Mouse (Mus musculus): ENCODE data around the gene Farp2. TPM values are rescaled to one million over a fixed set of nuclear protein-coding genes. Genes with fewer than 3 reads are reported as not detected.
A peak's percentile ranks its signal among the peaks of the same experiment; 100 is the strongest.
"Not testable (repeated sequence)": the region's sequence is repeated elsewhere in the genome, so short reads cannot be mapped to it uniquely, and the experiment has no call there.

The Farp2 gene
- total RNA-seq (2021), result 10 to 100 TPM; 11.5 to 11.9 TPM
- long read RNA-seq, experiment 1, partial matches to known transcripts, result 2 of 6 reads
- long read RNA-seq, experiment 1, other reads (novel, unspliced or antisense), result 2 of 6 reads
- long read RNA-seq, experiment 2, partial matches to known transcripts, result 3 of 9 reads
- long read RNA-seq, experiment 2, other reads (novel, unspliced or antisense), result 4 of 9 reads

DNA sequence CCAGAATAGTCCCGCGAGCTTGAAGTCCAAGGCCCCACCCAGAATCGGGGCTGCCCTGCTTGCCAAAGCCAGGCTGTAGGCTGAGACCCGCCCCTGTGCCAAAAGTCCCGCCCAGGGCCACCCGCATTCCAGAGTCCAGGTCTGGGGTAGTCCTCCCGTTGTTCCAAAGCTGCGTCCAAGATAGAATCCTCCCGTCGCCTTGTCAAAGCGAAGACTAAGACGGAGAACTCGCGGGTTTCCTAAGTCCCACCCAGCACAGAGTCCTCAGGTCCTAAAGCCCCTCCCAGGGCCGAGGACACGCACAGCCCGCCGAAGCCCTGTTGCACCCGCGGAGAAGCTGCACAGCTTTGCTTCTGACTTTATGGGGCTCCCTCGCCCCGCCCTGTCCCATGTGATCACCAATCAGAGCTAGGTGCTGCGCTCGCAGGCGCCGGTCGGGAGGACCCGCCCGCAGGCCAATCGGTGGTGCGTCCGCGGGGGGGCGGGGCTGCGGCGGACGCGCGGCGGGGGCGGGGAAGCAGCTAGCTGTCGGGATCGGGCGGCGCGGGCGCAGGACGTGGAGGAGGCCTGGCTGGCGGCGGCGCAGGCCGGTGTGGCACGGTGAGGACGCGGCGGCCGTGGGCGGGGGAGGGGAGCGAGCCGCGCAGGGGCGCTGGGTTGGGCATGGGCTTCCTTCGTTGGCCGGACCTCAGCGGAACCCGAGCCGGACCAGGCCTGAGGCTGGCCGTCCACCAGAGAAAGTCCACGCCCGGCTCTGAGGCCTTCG is at the start of gene Farp2:
Gene Farp2 (plus strand): TSS at position 495 of the 766 bp plus-strand sequence.
- intact Hi-C loops (cut with DNase I), result loop anchor here (5.0 kb wide), 1 partner anchor 169 kb away; the partner anchor contains the start of genes Pask and Ppp1r7
- peak; percentile 90 to 94 for DNase-seq

DNA sequence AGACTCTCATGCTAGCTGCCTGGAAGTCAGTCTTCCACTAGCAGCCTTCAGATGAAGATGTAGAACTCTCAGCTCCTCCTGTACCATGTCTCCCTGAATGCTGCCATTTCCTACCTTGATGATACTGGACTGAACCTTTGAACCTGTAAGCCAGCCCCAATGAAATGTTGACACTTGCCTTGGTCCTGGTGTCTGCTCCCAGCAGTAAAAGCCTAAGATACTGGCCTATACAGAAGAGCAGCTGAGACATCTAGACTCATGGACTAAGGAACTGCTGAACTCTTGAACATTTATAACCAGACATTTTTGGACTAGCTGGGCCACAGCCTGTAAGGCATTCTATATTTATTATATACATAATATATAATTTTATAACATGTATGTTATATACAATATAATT is 46.8 kb upstream of the Farp2 start:
- DNase-seq, result no peak
- intact Hi-C loops (cut with DNase I), result no loop called here

DNA sequence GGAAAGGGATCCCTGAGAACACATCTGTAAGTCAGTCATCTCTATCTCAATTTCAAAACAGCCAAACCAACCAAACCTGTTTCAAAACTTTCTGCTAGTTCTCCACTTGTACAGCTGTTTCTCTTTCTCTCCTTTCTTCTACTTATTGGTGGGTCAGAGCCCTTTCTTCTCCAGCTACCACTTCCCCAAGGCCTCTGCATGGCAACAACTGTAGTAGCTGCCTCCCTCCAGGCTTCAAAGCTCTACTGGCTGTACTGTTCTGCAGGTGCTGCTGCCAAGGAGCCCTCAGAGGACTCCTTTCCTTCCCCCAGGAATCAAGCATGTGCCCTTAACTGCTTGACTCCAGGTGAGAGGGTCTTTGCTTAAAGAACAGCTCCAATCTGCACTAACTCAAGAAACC is 46.1 kb upstream of the Farp2 start:
- intact Hi-C loops (cut with DNase I), result no loop called here
- DNase-seq, result no peak

DNA sequence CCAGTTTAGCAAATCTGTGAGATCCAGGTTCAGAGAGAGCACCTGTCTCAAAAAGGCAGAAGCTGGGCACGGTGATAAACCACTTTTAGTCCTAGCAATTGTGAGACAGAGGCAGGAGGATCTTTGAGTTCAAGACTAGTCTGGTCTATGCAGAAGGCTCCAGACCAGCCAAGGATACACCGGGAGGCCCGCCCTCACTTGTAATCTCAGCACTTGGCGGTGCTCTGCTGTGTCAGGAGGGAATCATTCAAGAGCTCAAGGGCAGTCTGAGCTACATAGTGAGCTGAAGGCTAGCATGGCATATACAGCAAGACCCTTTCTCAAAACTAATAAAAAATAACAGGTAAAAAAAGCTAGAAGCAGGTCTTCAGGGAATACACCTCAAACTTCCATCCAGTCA is 43.3 kb upstream of the Farp2 start:
- no peak for DNase-seq
- intact Hi-C loops (cut with DNase I), result no loop called here

DNA sequence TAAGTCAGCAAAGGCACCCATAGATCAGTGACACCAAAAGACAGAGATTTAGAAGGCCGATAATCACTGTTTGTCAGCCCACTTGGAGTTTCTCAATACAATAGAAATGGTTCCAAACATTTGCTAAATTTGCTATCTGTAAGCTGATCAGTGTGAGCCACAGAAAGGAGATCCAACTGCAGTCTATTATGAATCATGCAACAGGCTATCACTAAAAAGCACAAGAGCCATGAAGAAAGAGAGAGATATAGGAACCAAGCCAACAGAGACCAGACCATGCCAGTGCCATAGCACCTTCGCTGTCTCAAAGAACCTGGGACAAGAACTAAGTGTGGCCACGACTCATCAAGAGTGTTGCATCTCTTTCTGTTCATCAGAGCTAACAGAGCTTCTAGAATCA is 36.2 kb upstream of the Farp2 start:
- intact Hi-C loops (cut with DNase I), result no loop called here

DNA sequence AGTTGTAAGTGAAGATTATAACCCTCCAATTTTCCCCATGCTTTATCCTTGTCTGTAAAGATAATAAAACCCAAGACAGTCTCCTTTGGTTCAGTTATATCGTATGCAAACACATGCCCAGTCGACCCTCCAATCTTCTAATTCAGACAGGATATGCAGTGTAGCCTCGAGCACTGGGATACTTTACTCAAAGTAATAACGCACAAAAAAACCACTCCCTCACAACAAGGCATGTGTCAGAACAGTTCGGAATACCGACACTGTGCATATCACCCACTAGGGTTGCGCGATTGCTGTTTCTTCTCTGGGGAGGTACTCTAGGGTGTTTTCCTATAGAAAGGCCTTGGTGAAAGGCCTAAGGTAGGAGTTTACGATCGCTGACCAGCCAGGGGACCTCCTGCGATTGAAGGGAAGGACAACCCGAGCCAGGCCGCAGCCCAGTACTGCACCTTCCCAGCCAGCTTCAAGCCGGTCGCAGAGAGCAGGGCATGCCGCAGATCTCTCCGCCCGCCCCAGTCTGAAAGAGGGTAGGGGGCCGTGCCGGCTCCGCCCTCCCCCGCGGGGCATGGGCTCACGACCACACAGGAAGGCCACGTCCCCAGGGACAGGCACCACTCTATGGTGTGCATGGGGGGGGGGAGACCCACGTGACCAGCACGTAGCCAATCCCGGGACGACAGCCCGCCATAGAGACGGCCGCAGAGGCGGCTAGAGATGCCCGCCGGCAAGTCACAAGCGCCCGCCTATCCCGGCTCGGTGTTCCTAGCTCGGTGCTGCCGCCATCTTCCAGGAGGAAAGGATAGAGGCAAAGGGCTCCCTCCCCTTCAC is 33.9 kb upstream of the Farp2 start:
- intact Hi-C loops (cut with DNase I), result loop anchor here (2.0 kb wide), 1 partner anchor 33 kb away; no protein-coding TSS in a partner anchor
- peak; percentile 97 to 99 for DNase-seq

More for the DNA sequence above, 36.2 kb upstream of the Farp2 start:
- DNase-seq, result no peak

DNA sequence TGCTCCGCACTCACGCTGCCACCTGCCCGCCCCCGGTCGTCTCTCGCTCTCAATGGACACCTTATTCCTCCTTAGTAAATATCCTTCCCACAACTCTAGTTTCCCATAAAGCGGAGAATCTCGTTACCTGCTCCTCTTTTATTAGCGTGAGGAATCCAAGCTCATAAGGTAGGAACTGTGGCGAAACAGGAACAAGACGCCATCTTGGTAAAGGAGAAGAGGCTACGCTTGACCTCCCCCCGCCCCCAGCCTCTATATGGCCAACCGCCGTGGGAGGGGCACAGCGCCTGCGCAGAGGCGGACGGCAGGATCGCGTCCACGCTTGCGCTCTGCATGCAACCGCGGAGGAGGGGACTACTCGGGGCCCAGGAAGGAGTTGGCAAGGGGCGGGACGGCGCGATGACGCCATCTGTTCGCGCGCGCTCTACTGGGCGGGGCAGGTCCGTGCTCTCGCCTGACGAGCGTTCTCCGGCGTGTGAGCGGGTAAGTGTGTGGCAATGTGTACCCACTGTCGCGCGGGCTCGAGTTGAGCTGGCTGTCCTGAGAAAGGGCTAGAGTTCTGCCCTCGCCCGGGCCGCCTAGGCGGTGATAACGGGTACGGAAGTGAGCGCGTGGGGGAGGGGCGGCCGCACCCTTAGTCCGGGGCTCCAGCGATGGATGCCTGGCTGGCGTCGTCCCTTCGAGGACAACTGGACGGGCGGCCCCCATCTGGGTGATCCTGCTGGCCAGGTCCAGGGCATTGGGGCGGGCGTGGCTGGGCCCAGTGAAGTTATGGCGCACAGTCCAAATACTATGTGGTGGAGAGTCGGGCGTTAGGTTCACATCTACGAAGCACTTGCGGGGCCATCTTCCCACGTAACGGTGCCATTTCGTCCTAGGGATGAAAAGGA is 33.0 kb upstream of the Farp2 start, which contains the start of gene Hdlbp:
Gene Hdlbp (minus strand): TSS at position 230 of the 890 bp plus-strand sequence.
- intact Hi-C loops (cut with DNase I), result loop anchor here (2.0 kb wide), 1 partner anchor 34 kb away; no protein-coding TSS in a partner anchor
- peak; percentile 98 to 99 for DNase-seq

DNA sequence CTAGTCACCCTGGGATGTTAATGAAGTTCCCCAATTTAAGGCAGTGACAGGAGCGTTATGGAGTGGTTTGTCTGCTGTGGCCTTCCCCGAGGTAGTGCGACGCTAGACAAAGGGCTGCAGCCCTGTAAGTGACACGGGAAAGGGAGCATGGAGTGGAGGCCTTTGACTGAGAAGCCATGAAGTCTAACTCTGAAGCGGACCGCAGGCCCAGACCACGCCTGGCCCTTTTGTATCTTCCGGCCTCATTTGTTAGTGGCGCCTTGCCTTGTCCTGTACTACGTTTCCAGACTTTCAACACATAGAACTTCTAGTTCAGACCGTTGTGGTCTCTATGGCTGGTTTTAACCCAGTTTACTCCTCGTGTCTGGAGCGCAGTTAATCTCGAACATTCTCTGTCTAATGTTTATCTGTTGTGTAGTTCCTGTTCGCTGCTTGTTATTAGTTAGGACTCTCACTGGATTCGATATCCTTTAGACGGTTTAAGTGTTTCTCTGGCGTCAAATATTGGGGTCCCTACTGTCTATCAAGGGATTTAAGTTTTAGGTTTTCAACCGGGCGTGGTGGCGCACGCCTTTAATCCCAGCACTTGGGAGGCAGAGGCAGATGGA is 32.3 kb upstream of the Farp2 start:
- intact Hi-C loops (cut with DNase I), result loop anchor here (2.0 kb wide), 1 partner anchor 35 kb away; no protein-coding TSS in a partner anchor
- DNase-seq, result no peak

DNA sequence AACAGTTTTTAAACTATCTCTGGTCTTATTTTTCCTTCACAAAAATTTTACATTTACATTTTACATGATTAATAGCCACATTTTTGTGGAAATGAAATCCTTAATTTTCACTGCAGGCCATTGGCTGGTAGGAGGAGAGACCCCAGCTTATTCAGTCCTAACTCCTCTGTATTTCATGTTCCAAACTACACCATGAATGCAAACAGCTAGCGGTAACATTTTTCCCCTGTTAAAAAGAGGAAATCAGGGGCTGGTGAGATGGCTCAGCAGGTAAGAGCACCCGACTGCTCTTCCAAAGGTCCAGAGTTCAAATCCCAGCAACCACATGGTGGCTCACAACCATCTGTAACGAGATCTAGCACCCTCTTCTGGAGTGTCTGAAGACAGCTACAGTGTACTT is 25.6 kb upstream of the Farp2 start:
- intact Hi-C loops (cut with DNase I); DNase-seq: not testable (repeated sequence)

DNA sequence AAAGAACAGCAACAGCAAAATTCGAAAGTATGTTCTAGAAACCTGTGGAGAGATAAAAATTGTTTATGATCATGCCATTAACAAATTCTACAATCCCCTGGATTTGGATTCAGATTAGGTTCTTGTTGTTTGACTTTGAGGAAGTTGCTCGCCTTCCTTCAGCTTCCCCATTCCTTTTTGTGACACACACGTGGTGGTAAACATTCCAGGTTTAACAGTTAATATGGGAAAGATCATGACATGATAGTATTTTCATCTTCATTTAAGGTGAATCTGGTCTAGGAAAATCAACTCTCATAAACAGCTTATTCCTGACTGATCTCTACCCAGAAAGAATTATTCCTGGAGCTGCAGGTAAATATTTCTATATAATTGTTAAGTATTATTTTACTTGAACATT is 16.6 kb upstream of the Farp2 start:
- no peak for DNase-seq
- intact Hi-C loops (cut with DNase I), result no loop called here

DNA sequence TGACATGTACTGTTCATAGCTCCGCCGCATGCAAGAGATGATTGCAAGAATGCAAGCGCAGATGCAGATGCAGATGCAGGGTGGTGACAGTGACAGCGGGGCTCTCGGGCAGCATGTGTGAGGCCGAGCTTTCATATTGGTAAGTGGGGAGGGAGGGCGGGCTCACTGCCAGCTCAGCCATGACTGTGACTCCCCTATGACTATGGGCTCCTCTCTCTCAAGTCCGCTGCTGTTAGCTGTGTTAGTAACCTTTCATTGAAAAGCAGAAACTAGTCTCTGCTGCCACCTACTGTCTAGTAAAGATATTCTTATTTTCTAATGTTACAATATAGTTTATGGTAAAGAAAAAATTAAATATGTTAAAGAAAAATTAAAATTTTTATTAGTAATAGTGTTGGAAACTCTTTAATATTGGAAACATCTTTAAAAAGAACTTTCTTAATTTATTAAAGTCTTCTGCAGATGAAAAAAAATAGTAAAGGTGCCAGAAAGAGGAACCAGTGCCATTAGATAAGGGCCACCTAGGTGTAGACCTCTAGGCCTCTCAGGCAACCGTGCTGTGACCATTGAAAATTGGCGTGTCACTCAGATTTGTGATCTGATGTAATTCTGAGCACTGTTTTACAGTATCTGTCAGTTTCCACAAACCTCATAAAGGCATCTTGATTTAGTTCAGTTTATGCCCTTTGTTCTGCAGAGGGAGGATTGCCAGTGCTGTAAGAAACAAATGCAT is 4.8 kb upstream of the Farp2 start:
- intact Hi-C loops (cut with DNase I), result loop anchor here (5.0 to 10.0 kb wide), 2 partner anchors 60 to 332 kb away; no protein-coding TSS in a partner anchor
- no peak for DNase-seq

DNA sequence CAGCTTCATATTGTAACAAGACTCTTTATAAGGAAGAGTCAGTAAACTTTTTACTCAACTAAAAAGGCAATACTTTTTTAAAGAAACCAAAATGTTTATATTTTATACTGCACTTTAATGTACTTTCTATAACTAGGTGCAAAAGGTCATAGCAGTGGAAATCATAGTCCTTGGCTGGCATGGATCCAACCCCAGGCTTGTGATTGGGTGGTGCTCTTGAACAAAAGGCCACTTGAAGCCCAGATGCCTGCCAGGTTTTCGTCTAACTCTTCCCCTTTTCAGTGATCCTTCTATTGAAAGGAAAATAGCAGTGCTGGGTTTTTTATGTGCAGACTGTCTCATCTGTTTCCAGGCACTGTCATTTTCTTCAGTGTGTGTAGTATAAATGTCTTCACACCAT is 3.3 kb upstream of the Farp2 start:
- intact Hi-C loops (cut with DNase I), result loop anchor here (5.0 to 10.0 kb wide), 2 partner anchors 61 to 334 kb away; no protein-coding TSS in a partner anchor
- not testable (repeated sequence) for DNase-seq

DNA sequence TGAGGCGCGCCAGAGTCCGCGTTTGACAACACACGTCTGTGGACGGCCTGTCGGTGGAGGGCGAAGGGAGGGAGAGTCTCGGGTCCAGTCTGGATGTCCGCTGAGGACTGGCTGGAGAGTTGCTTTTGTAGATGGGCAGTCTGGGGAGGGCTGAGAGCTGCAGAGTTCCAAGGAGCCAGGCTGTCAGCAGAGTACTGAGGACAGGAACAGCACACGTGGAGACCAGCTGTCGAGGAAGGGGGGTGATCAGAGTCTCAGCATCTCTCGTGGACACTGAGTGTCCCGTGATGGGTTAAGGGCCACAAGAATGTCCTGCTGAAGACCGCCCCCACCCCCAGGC is 442 bp downstream of the Farp2 start:
- no peak for DNase-seq
- intact Hi-C loops (cut with DNase I), result loop anchor here (5.0 kb wide), 1 partner anchor 170 kb away; the partner anchor contains the start of genes Pask and Ppp1r7

DNA sequence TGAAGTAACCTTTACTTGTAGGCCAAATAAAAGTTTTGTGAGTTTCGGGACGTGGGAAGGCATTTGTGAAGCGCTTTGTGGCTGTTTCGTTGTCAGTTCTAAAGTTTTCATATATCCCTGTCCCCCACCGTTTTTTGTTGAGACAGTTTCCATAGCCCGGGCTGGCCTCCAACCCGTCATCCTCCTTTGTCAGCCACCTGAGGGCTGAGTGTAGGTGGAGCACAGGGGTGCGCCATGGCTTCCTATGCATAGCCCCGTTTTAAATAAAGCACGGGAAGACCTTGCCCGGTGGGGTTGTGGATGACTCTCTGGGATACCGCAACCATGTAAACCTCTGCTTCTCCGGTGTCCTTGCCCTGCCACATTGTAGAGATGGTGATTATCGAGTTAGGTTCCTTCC is 1.3 kb downstream of the Farp2 start:
- DNase-seq, result no peak
- intact Hi-C loops (cut with DNase I), result loop anchor here (5.0 kb wide), 1 partner anchor 171 kb away; the partner anchor contains the start of genes Pask and Ppp1r7

DNA sequence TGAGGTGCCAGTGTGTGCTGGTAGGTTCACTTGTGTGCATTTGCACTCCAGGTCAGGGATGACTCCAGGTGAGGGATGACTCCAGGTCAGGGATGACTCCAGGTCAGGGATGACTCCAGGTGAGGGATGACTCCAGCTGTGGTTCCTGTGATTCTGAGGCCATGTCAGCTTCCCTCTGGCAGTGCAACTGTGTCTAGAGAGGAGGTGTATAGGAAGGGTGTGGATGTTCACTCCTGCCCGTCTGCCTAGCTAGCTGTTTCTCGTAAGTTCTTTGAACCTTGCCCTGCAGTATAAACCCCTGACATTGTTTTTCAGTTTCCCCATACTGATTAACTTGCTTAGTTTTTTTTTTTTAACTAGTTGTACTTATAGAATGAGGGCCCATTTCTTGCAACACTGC is 9.6 kb downstream of the Farp2 start:
- intact Hi-C loops (cut with DNase I), result no loop called here
- no peak for DNase-seq

DNA sequence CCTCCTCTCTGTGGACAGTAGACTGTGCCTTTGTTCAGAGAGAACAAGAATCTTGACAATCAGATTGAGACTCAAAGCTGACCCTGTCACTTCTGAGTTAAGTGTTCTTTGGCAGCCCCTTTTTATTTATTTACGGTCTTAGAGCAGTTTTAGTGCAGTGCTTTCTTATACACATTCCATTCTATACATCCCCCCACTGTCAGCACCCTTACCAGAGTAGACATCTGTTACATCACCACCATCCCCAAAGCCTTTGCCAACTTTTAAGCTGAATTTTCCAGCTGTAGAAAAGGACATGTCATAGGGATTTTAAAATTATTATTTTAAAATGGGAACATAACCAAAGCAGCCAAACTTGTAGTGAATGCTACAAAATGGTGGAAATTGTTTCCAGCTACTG is 10.4 kb downstream of the Farp2 start:
- no peak for DNase-seq

DNA sequence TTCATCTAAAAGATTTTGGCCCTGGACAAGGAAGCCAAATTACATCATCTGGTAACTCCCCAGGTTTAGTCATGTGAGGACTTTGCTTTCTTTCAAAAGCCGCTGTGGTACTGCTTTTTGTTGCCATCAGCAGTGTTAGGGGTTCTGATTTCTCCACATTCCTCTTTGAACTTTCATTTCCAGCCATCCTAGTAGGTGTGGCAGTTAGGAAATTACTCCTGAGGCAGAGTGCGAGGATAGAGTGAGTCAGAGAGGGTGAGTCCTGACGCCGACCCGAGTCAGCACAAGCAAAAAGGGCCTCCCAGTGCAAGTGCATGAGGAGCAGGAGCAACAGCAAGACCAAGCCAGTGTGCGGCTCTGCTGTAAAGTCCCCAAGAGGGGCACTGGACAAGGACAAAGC is 17.9 kb downstream of the Farp2 start:
- intact Hi-C loops (cut with DNase I), result no loop called here
- no peak for DNase-seq

More for the DNA sequence above, 10.4 kb downstream of the Farp2 start:
- intact Hi-C loops (cut with DNase I), result no loop called here

DNA sequence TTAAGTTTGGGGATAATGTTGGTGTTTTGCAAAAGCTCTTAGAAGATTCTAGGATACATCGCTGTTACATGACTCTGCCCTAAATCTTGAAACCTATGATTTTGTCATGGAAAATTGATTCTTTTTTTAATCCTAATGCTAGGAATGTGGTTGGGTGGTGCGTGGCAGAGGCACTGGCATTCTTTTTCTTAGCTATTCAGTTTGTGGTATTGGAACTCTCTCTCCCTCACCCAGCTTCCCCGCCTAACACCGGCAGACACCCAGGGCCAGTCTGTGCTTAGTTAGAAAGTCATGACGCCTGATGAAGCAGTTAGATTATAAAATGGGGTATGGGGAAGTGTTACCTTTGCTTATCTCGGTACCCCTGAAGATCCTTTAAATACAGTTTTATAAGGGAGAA is 25.3 kb downstream of the Farp2 start:
- intact Hi-C loops (cut with DNase I), result no loop called here
- no peak for DNase-seq

DNA sequence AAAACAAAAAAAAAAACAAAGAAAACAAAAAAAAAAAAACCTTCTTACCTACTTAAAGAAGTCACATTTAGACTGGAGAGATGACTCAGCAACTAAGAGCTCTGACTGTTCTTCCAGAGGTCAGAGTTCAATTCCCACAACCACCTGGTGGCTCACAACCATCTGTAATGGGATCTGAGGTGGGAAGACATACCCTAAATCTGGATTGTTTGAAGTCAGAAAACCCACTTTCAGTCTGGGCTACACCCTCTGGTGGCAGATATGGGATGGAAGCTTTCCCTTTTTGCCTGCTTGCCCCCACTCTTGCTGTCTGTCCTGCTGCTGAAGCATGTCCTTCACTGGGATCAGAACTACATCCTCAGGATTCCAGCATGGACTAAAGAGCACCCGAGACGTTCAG is 31.3 kb downstream of the Farp2 start:
- intact Hi-C loops (cut with DNase I), result no loop called here
- DNase-seq, result no peak
